Mouse (Mus musculus) embryonic fibroblast, embryonic 13.5 days (primary cell): Measurements from ENCODE around the gene Ms4a6b.

ENCODE experiments used
- CTCF ChIP-seq: IDR thresholded peaks from 2 replicates; pipeline ENCODE4 v1.5.1; 2011; ENCODE audit warnings: mild to moderate bottlenecking, control low read depth, low read length, moderate library complexity, borderline replicate concordance; ENCODE audit not compliant: insufficient read depth
- POLR2A ChIP-seq: IDR thresholded peaks from 2 replicates; pipeline ENCODE4 v1.6.1; 2011; ENCODE audit warnings: low read depth, mild to moderate bottlenecking, control low read depth, low read length, moderate library complexity

DNA sequence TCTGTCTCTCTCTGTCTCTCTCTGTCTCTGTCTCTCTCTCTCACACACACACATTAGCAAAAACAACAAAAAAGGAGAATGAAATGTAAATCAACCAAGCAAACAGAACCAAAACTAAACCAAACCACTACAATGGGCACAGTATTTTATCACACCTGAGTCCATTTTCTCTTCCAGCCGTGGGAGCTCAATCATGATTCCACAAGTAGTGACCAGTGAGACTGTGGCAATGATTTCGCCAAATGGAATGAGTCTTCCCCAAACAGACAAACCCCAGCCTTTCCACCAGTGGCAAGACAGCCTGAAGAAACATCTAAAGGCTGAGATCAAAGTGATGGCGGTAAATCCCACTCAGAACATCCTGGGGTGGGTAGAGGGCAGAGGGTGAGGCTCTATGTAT lies 3.8 kb downstream of the Ms4a6b start:
- TF ChIP-seq CTCF, result no peak
- no peak for TF ChIP-seq POLR2A
